Mouse (Mus musculus) small intestine, adult 2 months (tissue): ENCODE measurements around the gene Gm28372.

Source experiments
- CTCF ChIP-seq: fragments of 200-500 bp; IDR thresholded peaks from 2 replicates; pipeline ENCODE4 v1.5.1; 2012; ENCODE audit warnings: low read depth, mild to moderate bottlenecking, control low read depth, inconsistent platforms, low read length, moderate library complexity, mixed read lengths; ENCODE audit not compliant: insufficient replicate concordance, insufficient read length; ENCODE audit errors: extremely low read depth
- POLR2A ChIP-seq: fragments of 200-500 bp; IDR thresholded peaks from 2 replicates; pipeline ENCODE4 v1.6.1; 2012; ENCODE audit warnings: low read depth, mild to moderate bottlenecking, control low read depth, inconsistent platforms, low read length, moderate library complexity

DNA sequence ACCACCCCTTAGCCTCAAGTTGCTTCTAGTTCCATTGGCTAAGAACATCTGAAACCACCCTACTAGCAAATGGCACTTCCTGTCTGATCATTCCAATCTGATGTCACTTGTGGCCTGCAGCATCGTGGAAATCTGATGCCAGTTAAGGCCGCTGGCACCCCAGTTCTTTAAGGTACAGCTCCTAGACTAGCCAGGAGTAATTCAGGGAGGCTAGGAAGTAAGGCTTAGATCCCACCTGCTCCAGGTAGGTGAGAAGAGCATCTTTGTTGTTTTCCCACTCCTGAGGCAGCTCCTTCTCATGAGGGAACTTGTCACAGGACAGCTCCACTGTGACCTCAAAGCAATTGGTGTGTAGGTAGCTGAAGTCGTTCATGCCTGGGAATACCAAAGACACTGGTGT, 12.2 kb upstream of the Gm28372 start:
- TF ChIP-seq CTCF (no peak), POLR2A (no peak)
